Mouse (Mus musculus) erythroblast, embryonic 14.5 days (primary cell): ENCODE data around the gene Zfp628.

ENCODE experiments used
- GATA1 ChIP-seq: IDR thresholded peaks from 2 replicates; pipeline ENCODE4 v1.6.1; 2012; ENCODE audit warnings: low read length, inconsistent platforms, mixed read lengths
- TAL1 ChIP-seq: IDR thresholded peaks from 3 replicates; pipeline ENCODE4 v1.6.1; 2012; ENCODE audit warnings: low read length, inconsistent platforms, mixed read lengths

DNA sequence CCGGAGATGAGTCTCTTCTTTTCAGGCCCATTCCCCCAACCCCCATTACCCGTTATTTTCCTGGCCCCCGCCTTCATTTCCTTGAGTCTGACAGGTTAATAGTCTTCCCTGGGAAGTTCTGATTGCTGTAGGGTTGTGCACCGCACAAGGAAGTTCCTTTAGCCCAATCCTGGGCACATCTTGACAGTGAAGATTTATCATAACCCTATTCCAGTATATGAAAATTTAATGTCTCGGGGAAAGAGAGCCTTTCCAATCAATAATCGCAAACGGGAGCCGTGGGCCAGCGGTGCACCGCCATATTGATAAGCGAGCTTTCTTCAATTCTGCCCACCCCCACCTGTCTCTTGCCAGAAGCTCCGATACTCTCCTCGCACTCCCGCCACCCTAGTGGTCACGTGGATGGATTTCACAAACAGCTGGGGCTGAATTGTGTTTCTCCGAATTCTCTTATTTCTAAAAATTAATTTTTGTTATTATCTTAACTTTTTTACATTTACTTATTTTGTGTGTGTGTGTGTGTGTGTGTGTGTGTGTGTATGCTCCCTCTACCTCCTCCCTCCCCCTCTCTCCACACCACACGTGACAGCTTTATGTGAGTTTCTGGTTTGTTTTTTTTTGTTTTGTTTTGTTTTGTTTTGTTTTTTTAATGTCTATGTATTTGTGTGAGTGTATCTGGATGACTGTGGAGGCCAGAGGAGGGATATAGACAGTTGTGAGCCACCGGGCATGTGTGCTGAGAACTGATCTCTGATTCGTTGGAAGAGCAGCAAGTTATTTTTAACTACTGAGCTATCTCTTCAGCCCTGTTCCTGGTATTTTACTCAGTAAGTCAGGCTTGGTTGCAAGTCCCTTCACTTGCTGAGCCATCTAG is 15.1 kb upstream of the Zfp628 start:
- TF ChIP-seq GATA1 (no peak), TAL1 (no peak)
